Mouse (Mus musculus) limb, embryonic 14.5 days (tissue): ENCODE measurements at regions not wholly inside any gene's neighbourhood (a gene's known extent, or its start where the extent isn't known, plus 50 kb on each side); places are given as distances from the start of the nearest gene placed in this dataset.

Experiments used
- ATAC-seq: fragments of 200-750 bp; cut with Nextera tagmentation; 2 replicates; pipeline ENCODE4 v1.8.0; 2017; ENCODE audit warnings: low read depth, moderate number of reproducible peaks, moderate TSS enrichment; ENCODE audit not compliant: low FRiP score
- DNase-seq: peaks from one replicate; pipeline ENCODE4 v3.0.0-alpha.2; 2015; ENCODE audit warnings: low spot score
- H3K27ac ChIP-seq: fragments of 300-500 bp; sonication (generic); replicated peaks from 2 replicates; pipeline ENCODE4 v1.5.1; 2014; ENCODE audit warnings: low read depth, mild to moderate bottlenecking, low read length, moderate library complexity, mixed read lengths
- H3K27me3 ChIP-seq: fragments of 300-500 bp; sonication (generic); 2 replicates; pipeline ENCODE4 v1.6.1; 2014; ENCODE audit warnings: low read length, mixed read lengths; ENCODE audit not compliant: control insufficient read depth, insufficient read depth
- H3K36me3 ChIP-seq: fragments of 300-500 bp; sonication (generic); 2 replicates; pipeline ENCODE4 v1.6.1; 2014; ENCODE audit warnings: mild to moderate bottlenecking, low read length, moderate library complexity, mixed read lengths; ENCODE audit not compliant: control insufficient read depth, insufficient read depth
- H3K4me1 ChIP-seq: fragments of 300-500 bp; sonication (generic); 2 replicates; pipeline ENCODE4 v1.6.1; 2014; ENCODE audit warnings: antibody characterized with exemption, low read length, mixed read lengths; ENCODE audit not compliant: control insufficient read depth, insufficient read depth
- H3K4me2 ChIP-seq: fragments of 300-500 bp; sonication (generic); replicated peaks from 2 replicates; pipeline ENCODE4 v1.6.1; 2014; ENCODE audit warnings: low read depth, mild to moderate bottlenecking, low read length, moderate library complexity; ENCODE audit not compliant: severe bottlenecking
- H3K4me3 ChIP-seq: fragments of 300-500 bp; sonication (generic); replicated peaks from 2 replicates; pipeline ENCODE4 v1.5.1; 2014; ENCODE audit warnings: low read length
- H3K9ac ChIP-seq: fragments of 300-500 bp; sonication (generic); 2 replicates; pipeline ENCODE4 v1.6.1; 2014; ENCODE audit warnings: mild to moderate bottlenecking, low read depth, low read length, moderate library complexity; ENCODE audit not compliant: severe bottlenecking
- H3K9me3 ChIP-seq: fragments of 300-500 bp; sonication (generic); 2 replicates; pipeline ENCODE4 v1.6.1; 2016; ENCODE audit warnings: low read length; ENCODE audit not compliant: control insufficient read depth
- POLR2A ChIP-seq: fragments of 200-500 bp; IDR thresholded peaks from 2 replicates; pipeline ENCODE4 v1.8.0; 2012; ENCODE audit warnings: inconsistent platforms, mild to moderate bottlenecking, moderate library complexity, borderline replicate concordance; ENCODE audit not compliant: insufficient read depth, insufficient read length; ENCODE audit errors: extremely low read depth
- WGBS: fragments of 180-500 bp; shearing (Covaris S2); extraction: QIAGEN DNeasy Blood & Tissue Kit; methylation state at CpG from one replicate; pipeline ENCODE4 v1.1.7; 2014; 5-methylcytosine and 5-hydroxymethylcytosine counted together

- no peak overlapping the region for H3K4me2 ChIP-seq
Observed at GRCm38 (mm10) chr5:102213145-102213544, 143.4 kb upstream of the Wdfy3 start.

GRCm38 (mm10) chr5:102227131-102227530, 157.4 kb upstream of the Wdfy3 start:
- 53% methylated on average over 6 of the region's 6 CpGs for WGBS
- ATAC-seq = no peak
- H3K4me3 ChIP-seq = no peak overlapping the region
- DNase-seq = no peak
- no peaks in the 10 kb centered on the region for H3K4me1 ChIP-seq
- no peaks in the 10 kb centered on the region for H3K36me3 ChIP-seq
- H3K4me2 ChIP-seq = no peak overlapping the region
- no peak overlapping the region for H3K9ac ChIP-seq
- no peak for TF ChIP-seq POLR2A
- H3K27me3 ChIP-seq = no peaks in the 10 kb centered on the region
- no peaks in the 10 kb centered on the region for H3K9me3 ChIP-seq
- H3K27ac ChIP-seq = no peak overlapping the region

More at GRCm38 (mm10) chr5:102213145-102213544, 143.4 kb upstream of the Wdfy3 start:
- no peaks in the 10 kb centered on the region for H3K27me3 ChIP-seq
- no peak overlapping the region for H3K27ac ChIP-seq
- H3K4me3 ChIP-seq = no peak overlapping the region
- WGBS = 67% methylated on average over 6 of the region's 6 CpGs
- no peaks in the 10 kb centered on the region for H3K4me1 ChIP-seq
- no peaks in the 10 kb centered on the region for H3K36me3 ChIP-seq
- DNase-seq = no peak
- no peak overlapping the region for H3K9ac ChIP-seq
- no peaks in the 10 kb centered on the region for H3K9me3 ChIP-seq
- ATAC-seq = no peak
- TF ChIP-seq POLR2A = no peak

- ATAC-seq (no peak), DNase-seq (no peak)
Observed at GRCm38 (mm10) chr5:102242614-102243013, 172.9 kb upstream of the Wdfy3 start.

GRCm38 (mm10) chr5:102244706-102245105, 175.0 kb upstream of the Wdfy3 start:
- ATAC-seq (no peak), DNase-seq (no peak)
- H3K27ac ChIP-seq = no peak overlapping the region
- H3K4me2 ChIP-seq = no peak overlapping the region
- H3K4me3 ChIP-seq = no peak overlapping the region
- TF ChIP-seq POLR2A = no peak
- H3K9ac ChIP-seq = no peak overlapping the region
- no peaks in the 10 kb centered on the region for H3K9me3 ChIP-seq
- H3K27me3 ChIP-seq = no peaks in the 10 kb centered on the region
- H3K4me1 ChIP-seq = no peaks in the 10 kb centered on the region
- 81% methylated on average over 6 of the region's 6 CpGs for WGBS
- no peaks in the 10 kb centered on the region for H3K36me3 ChIP-seq

More at GRCm38 (mm10) chr5:102242614-102243013, 172.9 kb upstream of the Wdfy3 start:
- WGBS = 74% methylated on average over 5 of the region's 5 CpGs
- H3K27me3 ChIP-seq = no peaks in the 10 kb centered on the region
- TF ChIP-seq POLR2A = no peak
- no peak overlapping the region for H3K9ac ChIP-seq
- H3K4me3 ChIP-seq = no peak overlapping the region
- H3K9me3 ChIP-seq = no peaks in the 10 kb centered on the region
- H3K4me2 ChIP-seq = no peak overlapping the region
- H3K36me3 ChIP-seq = no peaks in the 10 kb centered on the region
- no peaks in the 10 kb centered on the region for H3K4me1 ChIP-seq
- no peak overlapping the region for H3K27ac ChIP-seq

GRCm38 (mm10) chr5:102248747-102249146, 179.0 kb upstream of the Wdfy3 start:
- Histone ChIP-seq H3K36me3 (no peaks in the 10 kb centered on the region), H3K4me3 (no peak overlapping the region), H3K27ac (no peak overlapping the region), H3K4me2 (no peak overlapping the region), H3K9me3 (no peaks in the 10 kb centered on the region), H3K9ac (no peak overlapping the region), H3K27me3 (no peaks in the 10 kb centered on the region), H3K4me1 (no peaks in the 10 kb centered on the region)
- 86% methylated on average over 5 of the region's 5 CpGs for WGBS
- no peak for TF ChIP-seq POLR2A
- DNase-seq = no peak
- ATAC-seq = no peak

- H3K9me3 ChIP-seq = no peaks in the 10 kb centered on the region
- H3K36me3 ChIP-seq = no peaks in the 10 kb centered on the region
- no peak overlapping the region for H3K4me2 ChIP-seq
- H3K4me1 ChIP-seq = no peaks in the 10 kb centered on the region
- TF ChIP-seq POLR2A = no peak
- DNase-seq = no peak
- H3K4me3 ChIP-seq = no peak overlapping the region
- H3K9ac ChIP-seq = no peak overlapping the region
- H3K27ac ChIP-seq = no peak overlapping the region
- WGBS = 90% methylated on average over 7 of the region's 7 CpGs
- ATAC-seq = no peak
- no peaks in the 10 kb centered on the region for H3K27me3 ChIP-seq
Observed at GRCm38 (mm10) chr5:102251076-102251475, 181.4 kb upstream of the Wdfy3 start.
